Mouse (Mus musculus) T-helper 2 cell (primary cell): Measurements from ENCODE around the gene Nav1.

Experiments used
- in situ Hi-C: fragments of 300-600 bp; cut with MboI, MseI; formaldehyde crosslinking; loops from one replicate; pipeline ENCODE4 v1.15.1; 2025; ENCODE audit warnings: high pct_unique_total_duplicates

Gene Nav1

GRCm38 (mm10) chr1:135617344-135617743 lies 10.2 kb upstream of the Nav1 start:
- in situ Hi-C loops = no loop called here

DNA sequence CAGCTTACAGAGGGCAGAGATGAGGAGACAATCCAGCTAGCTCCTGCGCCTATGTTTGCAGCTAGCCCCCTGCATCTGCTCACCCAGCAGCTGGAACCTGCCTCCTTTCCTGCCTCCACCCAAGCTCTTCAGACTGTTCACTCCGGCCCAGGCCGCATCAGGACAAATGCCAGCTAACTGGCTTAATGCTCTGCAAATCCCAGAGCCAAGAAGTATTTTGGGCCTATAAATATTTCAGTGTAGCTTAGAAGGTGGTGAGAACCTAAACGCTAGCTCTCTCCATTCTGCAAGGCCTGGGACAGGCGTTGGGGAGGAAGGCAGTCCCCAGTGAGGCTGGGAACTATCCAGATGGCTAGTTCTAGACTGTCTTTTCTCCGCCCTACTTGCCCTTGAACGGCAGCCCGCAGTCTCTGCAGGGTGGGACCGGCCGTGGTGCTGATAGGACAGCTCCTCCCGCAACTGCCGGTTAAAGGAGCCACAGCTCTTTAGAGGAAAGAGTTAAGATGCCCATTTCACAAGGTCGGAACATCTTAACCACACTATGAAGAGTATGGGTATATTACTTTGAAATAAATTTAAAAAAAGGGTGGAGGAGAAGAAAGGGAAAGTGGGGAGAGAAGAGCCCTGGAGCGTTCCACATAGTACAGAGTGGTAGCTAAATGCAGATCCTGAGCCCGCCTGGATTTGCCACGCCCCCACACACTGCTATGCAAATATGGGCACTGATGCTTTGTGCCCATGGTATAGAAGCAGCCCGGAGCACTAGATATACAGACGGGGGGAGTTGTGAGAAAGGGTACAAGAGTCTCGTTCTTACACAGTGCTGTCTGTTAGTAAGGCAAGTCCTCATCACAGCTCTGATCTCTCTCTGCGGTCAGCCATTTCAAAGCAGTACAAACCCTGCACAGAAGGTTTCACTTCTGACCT lies 8.9 kb upstream of the Nav1 start:
- in situ Hi-C loops = no loop called here

- in situ Hi-C loops = no loop called here
These were observed 2.5 kb upstream of the Nav1 start for GRCm38 (mm10) chr1:135609621-135610020.

- in situ Hi-C loops = no loop called here
These were observed 610 bp downstream of the Nav1 start for GRCm38 (mm10) chr1:135606355-135607015.

DNA sequence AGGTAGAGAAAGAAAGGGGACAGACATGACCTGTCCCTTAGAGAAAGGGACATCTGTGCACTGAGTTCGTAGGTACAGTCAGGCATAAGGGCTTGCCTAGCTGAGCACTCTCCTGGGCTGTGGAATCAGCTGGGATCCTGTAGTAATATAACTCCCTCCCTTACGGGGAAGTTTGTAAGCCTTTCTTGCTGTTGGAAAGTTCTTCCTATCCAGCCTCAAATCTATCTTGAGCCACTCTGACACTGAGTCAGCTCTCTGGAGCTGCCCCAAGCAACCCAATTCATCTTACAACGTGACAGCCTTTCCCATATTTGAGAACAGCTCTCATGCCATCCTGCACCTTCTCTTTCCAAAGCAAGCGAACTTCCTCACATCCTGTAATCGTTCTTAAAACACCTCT lies 1.6 kb downstream of the Nav1 start:
- in situ Hi-C loops = no loop called here

GRCm38 (mm10) chr1:135604361-135605052 lies 2.6 kb downstream of the Nav1 start:
- in situ Hi-C loops = no loop called here

GRCm38 (mm10) chr1:135603121-135603870 lies 3.8 kb downstream of the Nav1 start:
- in situ Hi-C loops = no loop called here

DNA sequence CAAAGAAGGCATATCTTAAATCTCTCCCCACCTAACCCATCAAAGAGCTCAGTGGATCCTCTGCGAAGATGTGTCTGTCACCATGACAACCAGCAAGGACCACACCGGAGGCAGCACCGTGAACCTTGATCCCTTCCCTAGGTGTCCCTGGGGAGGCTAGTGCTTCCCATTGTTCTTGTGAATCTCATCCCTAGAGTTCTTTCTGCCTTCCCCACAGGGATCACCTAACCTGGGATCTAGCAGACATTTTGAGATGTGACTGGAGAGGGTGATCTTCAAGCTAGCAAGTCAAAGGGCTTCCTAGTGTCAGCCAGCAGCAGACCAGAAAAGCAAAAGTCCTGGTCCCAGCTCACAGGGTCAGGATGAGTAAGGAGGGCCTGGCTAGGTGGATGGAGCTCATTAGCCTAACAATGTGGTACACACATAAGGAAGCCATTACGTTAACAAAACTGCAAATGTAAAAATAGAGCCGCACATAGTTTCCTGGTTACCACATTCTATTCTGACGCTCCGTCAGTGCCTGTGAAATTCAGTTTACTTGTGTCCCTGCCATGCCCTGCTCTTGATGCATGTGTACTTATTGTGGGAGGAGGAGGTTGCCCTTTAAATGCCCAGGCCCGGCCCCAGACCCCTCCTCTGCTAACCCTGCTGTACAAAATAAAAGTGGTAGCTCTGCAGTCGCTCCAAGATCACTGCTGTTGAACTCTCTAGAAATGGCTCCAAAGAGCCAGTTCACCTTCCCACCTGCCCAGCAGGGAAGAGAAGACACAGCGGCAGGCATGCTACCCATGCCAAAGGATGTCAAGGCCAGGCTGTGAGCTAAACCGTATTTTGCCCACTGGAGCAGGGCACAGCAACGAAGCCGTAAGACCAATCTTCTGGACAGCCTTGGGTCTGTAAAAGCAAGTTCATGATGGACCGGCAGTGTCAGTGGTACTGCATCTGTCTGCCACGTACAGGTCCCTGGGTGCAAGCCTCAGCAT lies 6.8 kb downstream of the Nav1 start:
- in situ Hi-C loops = no loop called here

GRCm38 (mm10) chr1:135598251-135598879 lies 8.7 kb downstream of the Nav1 start:
- in situ Hi-C loops = no loop called here

DNA sequence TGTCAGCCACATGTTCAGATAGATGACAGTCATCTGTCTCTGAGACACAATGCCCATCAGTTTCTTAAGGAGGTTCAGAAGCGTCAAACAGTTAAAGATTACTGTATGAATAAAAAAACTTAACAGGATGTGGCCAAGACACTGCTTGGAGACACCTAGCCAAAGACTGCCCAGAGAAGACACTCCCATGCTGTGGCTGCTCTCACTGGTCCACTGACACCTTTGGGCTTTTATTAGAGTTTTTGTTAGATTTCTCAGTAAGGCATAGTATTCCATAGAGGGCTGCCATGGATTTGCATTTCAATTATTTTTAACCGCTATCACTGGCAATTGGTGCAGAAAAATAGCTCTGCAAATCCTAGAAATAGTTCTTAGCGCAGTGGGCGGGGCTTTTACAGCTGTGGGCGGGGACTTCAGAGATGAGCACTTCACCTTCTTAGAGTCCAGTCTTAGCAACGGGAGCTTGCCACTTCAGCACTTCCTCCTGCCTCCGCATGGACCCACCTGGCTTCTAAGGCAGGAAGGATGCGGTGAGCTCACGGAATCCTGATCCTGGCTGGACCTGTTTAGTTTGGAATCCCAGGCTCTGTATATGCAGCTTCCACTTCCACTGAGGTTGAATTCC lies 12.7 kb downstream of the Nav1 start:
- in situ Hi-C loops = no loop called here

- in situ Hi-C loops = no loop called here
These were observed 13.4 kb downstream of the Nav1 start for GRCm38 (mm10) chr1:135593560-135594278.

- in situ Hi-C loops = no loop called here
These were observed 16.3 kb downstream of the Nav1 start for GRCm38 (mm10) chr1:135590776-135591175.

GRCm38 (mm10) chr1:135588973-135589372 lies 18.1 kb downstream of the Nav1 start:
- in situ Hi-C loops = no loop called here

DNA sequence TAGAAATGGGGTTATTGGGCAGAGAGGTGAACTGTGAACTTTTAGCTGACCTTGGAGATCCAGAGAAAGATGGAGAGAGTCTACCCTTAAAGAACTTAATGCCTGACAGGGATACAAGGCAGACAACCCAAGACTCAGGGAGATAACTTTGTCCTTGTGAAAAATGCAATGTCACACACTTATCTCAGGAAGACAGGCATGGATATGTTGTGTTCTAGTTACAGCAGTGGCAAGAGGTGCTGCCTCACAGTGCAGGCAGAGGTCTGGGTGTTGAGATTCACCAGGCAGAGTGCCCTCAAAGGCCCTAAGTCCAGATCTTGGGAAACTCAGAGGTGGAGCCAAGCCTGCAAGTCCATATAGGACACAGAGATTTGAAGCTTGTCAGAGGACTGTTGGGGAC lies 20.2 kb downstream of the Nav1 start:
- in situ Hi-C loops = no loop called here

- in situ Hi-C loops = no loop called here
These were observed 21.5 kb downstream of the Nav1 start for GRCm38 (mm10) chr1:135585573-135585972.

GRCm38 (mm10) chr1:135584587-135585541 lies 22.2 kb downstream of the Nav1 start:
- in situ Hi-C loops = no loop called here

- in situ Hi-C loops = no loop called here
These were observed 23.2 kb downstream of the Nav1 start for GRCm38 (mm10) chr1:135583678-135584515.
